Mouse (Mus musculus) hindbrain, embryonic 11.5 days (tissue): ENCODE results near the gene Rab11fip4. TPM values are rescaled to one million over a fixed set of nuclear protein-coding genes. Genes with fewer than 3 reads are reported as not detected.

Experiments
- ATAC-seq: fragments of 200-750 bp; cut with Nextera tagmentation; 2 replicates; pipeline ENCODE4 v1.8.0; 2017; ENCODE audit warnings: mild to moderate bottlenecking, moderate TSS enrichment, moderate library complexity; ENCODE audit not compliant: low FRiP score
- DNase-seq: peaks from one replicate; pipeline ENCODE4 v3.0.0-alpha.2; 2015; ENCODE audit warnings: low spot score
- H3K27ac ChIP-seq: fragments of 300-500 bp; sonication (generic); 2 replicates; pipeline ENCODE4 v1.5.1; 2014; ENCODE audit warnings: mild to moderate bottlenecking, low read depth, low read length
- H3K27me3 ChIP-seq: fragments of 300-500 bp; sonication (generic); 2 replicates; pipeline ENCODE4 v1.6.1; 2014; ENCODE audit warnings: mild to moderate bottlenecking, low read length, moderate library complexity, mixed read lengths; ENCODE audit not compliant: control insufficient read depth, insufficient read depth
- H3K36me3 ChIP-seq: fragments of 300-500 bp; sonication (generic); 2 replicates; pipeline ENCODE4 v1.6.1; 2014; ENCODE audit warnings: mild to moderate bottlenecking, low read length, moderate library complexity, mixed read lengths; ENCODE audit not compliant: control insufficient read depth, insufficient read depth
- H3K4me1 ChIP-seq: fragments of 300-500 bp; sonication (generic); replicated peaks from 2 replicates; pipeline ENCODE4 v1.6.1; 2014; ENCODE audit warnings: low read length, mixed read lengths; ENCODE audit not compliant: control insufficient read depth, insufficient read depth
- H3K4me2 ChIP-seq: fragments of 300-500 bp; sonication (generic); replicated peaks from 2 replicates; pipeline ENCODE4 v1.6.1; 2014; ENCODE audit warnings: mild to moderate bottlenecking, low read depth, low read length
- H3K4me3 ChIP-seq: fragments of 300-500 bp; sonication (generic); 2 replicates; pipeline ENCODE4 v1.5.1; 2014; ENCODE audit warnings: low read depth, low read length
- H3K9ac ChIP-seq: fragments of 300-500 bp; sonication (generic); 2 replicates; pipeline ENCODE4 v1.6.1; 2014; ENCODE audit warnings: low read depth, low read length
- H3K9me3 ChIP-seq: fragments of 300-500 bp; sonication (generic); 2 replicates; pipeline ENCODE4 v1.6.1; 2016; ENCODE audit warnings: low read length; ENCODE audit not compliant: control insufficient read depth
- WGBS: fragments of 180-500 bp; shearing (Covaris S2); extraction: QIAGEN DNeasy Blood & Tissue Kit; methylation state at CpG from one replicate; pipeline ENCODE4 v1.1.7; 2014; 5-methylcytosine and 5-hydroxymethylcytosine counted together
- polyA plus RNA-seq: library from polyadenylated mRNA; unstranded; fragments of >200 nt; fragmentation: Nextera tagmentation; extraction: Ambion mirVana; gene quantifications from 2 replicates; pipeline ENCODE4 v1.2.1, GENCODE M21; 2014

Rab11fip4 gene
- polyA plus RNA-seq, result 11.5 and 11.6 TPM in 2 replicates

- H3K9ac ChIP-seq, result peak within 1 kb of the TSS; percentile 85
- peak within 1 kb of the TSS; percentile 91 for H3K4me2 ChIP-seq
- H3K27me3 ChIP-seq, result peaks cover 11% of the 10 kb centered on the region; the same call in 1 of the 2 replicates
- peak within 1 kb of the TSS; percentile 63 for H3K4me3 ChIP-seq
- peak within 1 kb of the TSS; percentile 51; the same call in 1 of the 2 replicates for H3K27ac ChIP-seq
- peak; percentile 76 for DNase-seq
- WGBS, result 1% methylated on average over 61 of the region's 98 CpGs
- H3K36me3 ChIP-seq, result no peaks in the 10 kb centered on the region
- H3K4me1 ChIP-seq, result peaks cover 14% of the 10 kb centered on the region
- peak; percentile 80 for ATAC-seq
- H3K9me3 ChIP-seq, result no peaks in the 10 kb centered on the region
Measured at GRCm38 (mm10) chr11:79590664-79591590, at the start of gene Rab11fip4. Rab11fip4 (plus strand) TSS chr11:79591212.

- 88% methylated on average over 1 of the region's 1 CpGs for WGBS
- Histone ChIP-seq H3K27ac (no peak overlapping the region), H3K4me3 (no peak overlapping the region), H3K4me1 (no peaks in the 10 kb centered on the region), H3K9me3 (no peaks in the 10 kb centered on the region), H3K27me3 (no peaks in the 10 kb centered on the region), H3K36me3 (peaks cover 10% of the 10 kb centered on the region; the same call in 1 of the 2 replicates), H3K4me2 (no peak overlapping the region), H3K9ac (no peak overlapping the region)
- no peak for ATAC-seq
- DNase-seq, result no peak
Measured at GRCm38 (mm10) chr11:79552622-79553021, 38.4 kb upstream of the Rab11fip4 start.

GRCm38 (mm10) chr11:79560536-79560935 lies 30.5 kb upstream of the Rab11fip4 start:
- Histone ChIP-seq H3K4me1 (no peaks in the 10 kb centered on the region), H3K27ac (no peak overlapping the region), H3K9me3 (no peaks in the 10 kb centered on the region), H3K4me2 (no peak overlapping the region), H3K36me3 (peaks cover 7% of the 10 kb centered on the region; the same call in 1 of the 2 replicates), H3K4me3 (no peak overlapping the region), H3K27me3 (no peaks in the 10 kb centered on the region), H3K9ac (no peak overlapping the region)
- 94% methylated on average over 4 of the region's 4 CpGs for WGBS
- ATAC-seq (no peak), DNase-seq (no peak)

DNA sequence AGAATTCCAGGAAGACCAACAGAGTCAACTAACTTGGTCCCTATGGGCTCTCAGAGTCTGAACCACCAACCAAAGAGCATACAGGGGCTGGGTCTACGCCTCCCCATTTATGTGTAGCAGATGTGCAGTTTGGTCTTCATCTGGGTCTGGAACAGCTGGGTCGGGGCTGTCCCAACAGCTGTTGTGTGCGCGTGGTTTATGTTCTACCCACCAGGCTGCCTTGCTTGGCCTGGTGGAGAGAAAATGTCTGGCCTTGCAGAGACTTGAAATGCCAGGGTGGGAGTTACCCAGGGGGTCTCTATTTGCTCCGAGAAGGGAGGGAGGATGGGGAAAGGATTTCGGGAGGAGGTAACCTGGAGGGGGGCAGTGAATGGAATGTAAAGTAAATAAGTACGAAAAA lies 27.5 kb upstream of the Rab11fip4 start:
- no peak for ATAC-seq

DNA sequence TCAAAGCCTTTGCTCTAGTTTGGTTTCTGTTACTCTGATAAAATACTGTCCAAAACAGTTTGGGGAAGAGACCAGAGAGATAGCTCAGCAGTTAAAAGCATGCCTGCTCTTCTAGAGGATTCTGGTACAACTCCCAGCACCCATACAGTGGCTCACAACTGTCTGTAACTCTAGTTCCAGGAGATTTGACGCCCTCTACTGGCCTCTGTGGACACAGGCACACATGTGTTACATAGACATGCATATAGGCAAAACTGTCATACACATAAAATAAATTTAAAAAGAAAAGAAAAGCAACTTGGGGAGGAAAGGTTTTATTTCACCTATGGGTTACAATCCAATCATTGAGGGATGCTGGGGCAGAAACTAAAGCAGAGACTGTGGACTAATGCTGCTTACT lies 24.1 kb upstream of the Rab11fip4 start:
- H3K4me1 ChIP-seq, result no peaks in the 10 kb centered on the region
- 63% methylated on average over 1 of the region's 1 CpGs for WGBS

More for the DNA sequence above, 27.5 kb upstream of the Rab11fip4 start:
- Histone ChIP-seq H3K4me2 (no peak overlapping the region), H3K9me3 (no peaks in the 10 kb centered on the region), H3K27ac (no peak overlapping the region), H3K4me3 (no peak overlapping the region), H3K36me3 (peaks cover 17% of the 10 kb centered on the region), H3K4me1 (no peaks in the 10 kb centered on the region), H3K9ac (no peak overlapping the region), H3K27me3 (no peaks in the 10 kb centered on the region)
- WGBS, result 98% methylated on average over 7 of the region's 7 CpGs
- DNase-seq, result no peak

DNA sequence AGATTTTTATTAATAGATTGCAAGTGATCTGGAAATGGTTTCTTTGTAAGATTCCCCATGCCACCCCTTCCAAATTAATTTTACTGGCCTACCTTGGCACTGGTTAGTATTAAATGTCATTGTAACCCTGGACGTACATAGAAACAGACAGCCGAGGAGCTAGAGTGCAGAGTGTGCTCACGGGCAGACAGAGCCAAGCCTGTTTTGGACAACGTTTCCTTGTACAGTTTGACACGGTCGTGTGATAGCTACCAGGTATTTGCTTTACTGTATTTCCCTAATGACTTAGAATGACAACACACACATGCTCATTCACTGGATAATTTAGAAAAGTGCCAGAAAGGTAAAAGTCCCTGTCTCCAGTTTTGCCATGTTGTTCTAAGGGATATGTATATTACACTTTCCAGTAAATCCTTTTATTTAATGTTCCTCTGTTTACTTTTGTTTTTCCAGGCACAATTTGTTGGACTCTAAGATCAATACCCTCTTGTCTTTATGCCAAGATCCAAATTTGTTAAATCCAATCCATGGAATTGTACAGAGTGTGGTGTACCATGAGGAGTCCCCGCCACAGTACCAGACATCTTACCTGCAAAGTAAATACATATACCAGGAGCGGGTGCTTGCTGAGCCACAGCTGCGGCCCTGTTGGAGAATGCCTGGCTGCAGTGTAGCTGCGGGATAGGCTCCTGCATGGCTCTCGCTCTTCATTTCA lies 22.7 kb upstream of the Rab11fip4 start:
- Histone ChIP-seq H3K36me3 (peaks cover 19% of the 10 kb centered on the region), H3K27ac (no peak overlapping the region), H3K4me3 (no peak overlapping the region), H3K27me3 (no peaks in the 10 kb centered on the region), H3K9me3 (no peaks in the 10 kb centered on the region), H3K4me1 (no peaks in the 10 kb centered on the region), H3K4me2 (no peak overlapping the region), H3K9ac (no peak overlapping the region)
- DNase-seq (no peak), ATAC-seq (no peak)
- 93% methylated on average over 11 of the region's 11 CpGs for WGBS

More for the DNA sequence above, 24.1 kb upstream of the Rab11fip4 start:
- Histone ChIP-seq H3K27ac (no peak overlapping the region), H3K36me3 (peaks cover 19% of the 10 kb centered on the region), H3K27me3 (no peaks in the 10 kb centered on the region), H3K4me3 (no peak overlapping the region), H3K4me2 (no peak overlapping the region), H3K9ac (no peak overlapping the region), H3K9me3 (no peaks in the 10 kb centered on the region)
- ATAC-seq, result no peak
- no peak for DNase-seq

GRCm38 (mm10) chr11:79570319-79570718 lies 20.7 kb upstream of the Rab11fip4 start:
- no peaks in the 10 kb centered on the region for H3K9me3 ChIP-seq
- no peak for ATAC-seq
- H3K27me3 ChIP-seq, result no peaks in the 10 kb centered on the region
- WGBS, result 87% methylated on average over 2 of the region's 2 CpGs
- no peak overlapping the region for H3K27ac ChIP-seq
- DNase-seq, result no peak
- peaks cover 15% of the 10 kb centered on the region for H3K36me3 ChIP-seq
- H3K9ac ChIP-seq, result no peak overlapping the region
- H3K4me1 ChIP-seq, result no peaks in the 10 kb centered on the region
- H3K4me3 ChIP-seq, result no peak overlapping the region
- H3K4me2 ChIP-seq, result no peak overlapping the region

DNA sequence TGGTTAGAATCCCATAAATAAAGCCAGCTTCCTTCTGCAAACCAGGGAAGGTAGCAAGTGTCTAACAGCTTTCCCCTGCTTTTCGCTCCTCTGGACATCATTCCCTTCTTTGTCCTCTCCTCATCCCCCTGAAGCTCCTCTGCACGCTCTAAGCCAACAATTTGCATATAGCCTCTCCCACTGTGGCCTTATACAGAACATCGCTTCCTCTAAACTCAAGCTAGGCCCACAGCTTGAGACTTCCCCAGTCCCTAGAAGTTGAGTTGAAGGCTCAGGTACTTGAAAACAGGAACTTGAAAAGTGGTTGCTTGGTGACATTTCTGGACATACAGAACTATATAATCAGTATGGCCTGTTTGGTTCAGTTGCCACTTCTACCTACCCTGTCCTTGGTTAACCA lies 17.2 kb upstream of the Rab11fip4 start:
- DNase-seq (no peak), ATAC-seq (no peak)
- H3K36me3 ChIP-seq, result 0 out of 2 replicates have a peak, but pooled peaks cover 2% of the 10 kb centered on the region
- no peaks in the 10 kb centered on the region for H3K9me3 ChIP-seq
- no peaks in the 10 kb centered on the region for H3K27me3 ChIP-seq
- no peaks in the 10 kb centered on the region for H3K4me1 ChIP-seq
- H3K4me3 ChIP-seq, result no peak overlapping the region
- 76% methylated on average over 3 of the region's 3 CpGs for WGBS
- H3K9ac ChIP-seq, result no peak overlapping the region
- no peak overlapping the region for H3K27ac ChIP-seq
- no peak overlapping the region for H3K4me2 ChIP-seq
